Mouse (Mus musculus): ENCODE measurements at regions not wholly inside any gene's neighbourhood (a gene's known extent, or its start where the extent isn't known, plus 50 kb on each side); places are given as distances from the start of the nearest gene placed in this dataset.

GRCm38 (mm10) chr12:21522621-21523020 lies 105.2 kb upstream of the Ywhaq start:
- Histone ChIP-seq H3K4me3 (ENCODE audit: insufficient read depth, low read depth, low read length) (no peak overlapping the region), H3K4me1 (ENCODE audit: control insufficient read depth, insufficient read depth, low read length) (no peaks in the 10 kb centered on the region), H3K27ac (ENCODE audit: insufficient read depth, low read depth, low read length) (no peak overlapping the region)
- TF ChIP-seq CTCF (IDR thresholded peaks at IDR 0.05; ENCODE audit: insufficient read depth, low read depth, low read length): no peak
- TF ChIP-seq POLR2A (IDR thresholded peaks at IDR 0.05; ENCODE audit: insufficient read depth, low read depth, low read length): no peak
- WGBS: 59% methylated on average over 3 of the region's 3 CpGs

- H3K4me1 ChIP-seq (ENCODE audit: control insufficient read depth, insufficient read depth, low read length): no peaks in the 10 kb centered on the region
- TF ChIP-seq POLR2A (IDR thresholded peaks at IDR 0.05; ENCODE audit: insufficient read depth, low read depth, low read length) (no peak), CTCF (IDR thresholded peaks at IDR 0.05; ENCODE audit: insufficient read depth, low read depth, low read length) (no peak)
- H3K27ac ChIP-seq (ENCODE audit: insufficient read depth, low read depth, low read length): no peak overlapping the region
- H3K4me3 ChIP-seq (ENCODE audit: insufficient read depth, low read depth, low read length): no peak overlapping the region
- 36% methylated on average over 3 of the region's 3 CpGs for WGBS
Observed at GRCm38 (mm10) chr12:21519058-21519457, 101.6 kb upstream of the Ywhaq start.

GRCm38 (mm10) chr12:21512736-21513135 lies 95.3 kb upstream of the Ywhaq start:
- peak overlapping the region; percentile 41; the same call in 1 of the 2 replicates for H3K27ac ChIP-seq (ENCODE audit: insufficient read depth, low read depth, low read length)
- no peak overlapping the region for H3K4me3 ChIP-seq (ENCODE audit: insufficient read depth, low read depth, low read length)
- WGBS: 50% methylated on average over 2 of the region's 2 CpGs
- H3K4me1 ChIP-seq (ENCODE audit: control insufficient read depth, insufficient read depth, low read length): peaks cover 21% of the 10 kb centered on the region
- TF ChIP-seq CTCF (IDR thresholded peaks at IDR 0.05; ENCODE audit: insufficient read depth, low read depth, low read length) (no peak), POLR2A (IDR thresholded peaks at IDR 0.05; ENCODE audit: insufficient read depth, low read depth, low read length) (no peak)

GRCm38 (mm10) chr12:21511043-21511665 lies 93.7 kb upstream of the Ywhaq start:
- 41% methylated on average over 8 of the region's 8 CpGs for WGBS
- Histone ChIP-seq H3K27ac (ENCODE audit: insufficient read depth, low read depth, low read length) (peak overlapping the region; percentile 41), H3K4me3 (ENCODE audit: insufficient read depth, low read depth, low read length) (no peak overlapping the region), H3K4me1 (ENCODE audit: control insufficient read depth, insufficient read depth, low read length) (peaks cover 21% of the 10 kb centered on the region)
- TF ChIP-seq POLR2A (IDR thresholded peaks at IDR 0.05; ENCODE audit: insufficient read depth, low read depth, low read length) (no peak), CTCF (IDR thresholded peaks at IDR 0.05; ENCODE audit: insufficient read depth, low read depth, low read length) (no peak)

- H3K27ac ChIP-seq (ENCODE audit: insufficient read depth, low read depth, low read length): no peak overlapping the region
- H3K4me1 ChIP-seq (ENCODE audit: control insufficient read depth, insufficient read depth, low read length): peaks cover 20% of the 10 kb centered on the region
- TF ChIP-seq CTCF (IDR thresholded peaks at IDR 0.05; ENCODE audit: insufficient read depth, low read depth, low read length) (no peak), POLR2A (IDR thresholded peaks at IDR 0.05; ENCODE audit: insufficient read depth, low read depth, low read length) (no peak)
- WGBS: 89% methylated on average over 1 of the region's 1 CpGs
- H3K4me3 ChIP-seq (ENCODE audit: insufficient read depth, low read depth, low read length): no peak overlapping the region
Observed at GRCm38 (mm10) chr12:21507080-21507479, 89.6 kb upstream of the Ywhaq start.

- 49% methylated on average over 6 of the region's 6 CpGs for WGBS
- H3K4me1 ChIP-seq (ENCODE audit: control insufficient read depth, insufficient read depth, low read length): peaks cover 10% of the 10 kb centered on the region
- TF ChIP-seq CTCF (IDR thresholded peaks at IDR 0.05; ENCODE audit: insufficient read depth, low read depth, low read length): no peak
- no peak for TF ChIP-seq POLR2A (IDR thresholded peaks at IDR 0.05; ENCODE audit: insufficient read depth, low read depth, low read length)
- no peak overlapping the region for H3K4me3 ChIP-seq (ENCODE audit: insufficient read depth, low read depth, low read length)
- no peak overlapping the region for H3K27ac ChIP-seq (ENCODE audit: insufficient read depth, low read depth, low read length)
Observed at GRCm38 (mm10) chr12:21505731-21506368, 88.4 kb upstream of the Ywhaq start.

- TF ChIP-seq CTCF (IDR thresholded peaks at IDR 0.05; ENCODE audit: insufficient read depth, low read depth, low read length) (no peak), POLR2A (IDR thresholded peaks at IDR 0.05; ENCODE audit: insufficient read depth, low read depth, low read length) (no peak)
- no peak overlapping the region for H3K4me3 ChIP-seq (ENCODE audit: insufficient read depth, low read depth, low read length)
- no peak overlapping the region for H3K27ac ChIP-seq (ENCODE audit: insufficient read depth, low read depth, low read length)
- peaks cover 5% of the 10 kb centered on the region for H3K4me1 ChIP-seq (ENCODE audit: control insufficient read depth, insufficient read depth, low read length)
- 71% methylated on average over 4 of the region's 4 CpGs for WGBS
Observed at GRCm38 (mm10) chr12:21503250-21503649, 85.8 kb upstream of the Ywhaq start.

- no peak overlapping the region for H3K27ac ChIP-seq (ENCODE audit: insufficient read depth, low read depth, low read length)
Observed at GRCm38 (mm10) chr12:21496974-21497373, 79.5 kb upstream of the Ywhaq start.

GRCm38 (mm10) chr12:21495511-21495910 lies 78.1 kb upstream of the Ywhaq start:
- WGBS: 91% methylated on average over 6 of the region's 6 CpGs
- no peak overlapping the region for H3K27ac ChIP-seq (ENCODE audit: insufficient read depth, low read depth, low read length)
- no peak overlapping the region for H3K4me3 ChIP-seq (ENCODE audit: insufficient read depth, low read depth, low read length)
- TF ChIP-seq CTCF (IDR thresholded peaks at IDR 0.05; ENCODE audit: insufficient read depth, low read depth, low read length) (no peak), POLR2A (IDR thresholded peaks at IDR 0.05; ENCODE audit: insufficient read depth, low read depth, low read length) (no peak)
- peaks cover 7% of the 10 kb centered on the region for H3K4me1 ChIP-seq (ENCODE audit: control insufficient read depth, insufficient read depth, low read length)

More at GRCm38 (mm10) chr12:21496974-21497373, 79.5 kb upstream of the Ywhaq start:
- TF ChIP-seq POLR2A (IDR thresholded peaks at IDR 0.05; ENCODE audit: insufficient read depth, low read depth, low read length): no peak
- TF ChIP-seq CTCF (IDR thresholded peaks at IDR 0.05; ENCODE audit: insufficient read depth, low read depth, low read length): no peak
- H3K4me1 ChIP-seq (ENCODE audit: control insufficient read depth, insufficient read depth, low read length): peaks cover 7% of the 10 kb centered on the region
- H3K4me3 ChIP-seq (ENCODE audit: insufficient read depth, low read depth, low read length): no peak overlapping the region
- WGBS: 75% methylated on average over 5 of the region's 5 CpGs
